25 mouse cellular contexts compared by ENCODE assay signal in the genomic region with DNA sequence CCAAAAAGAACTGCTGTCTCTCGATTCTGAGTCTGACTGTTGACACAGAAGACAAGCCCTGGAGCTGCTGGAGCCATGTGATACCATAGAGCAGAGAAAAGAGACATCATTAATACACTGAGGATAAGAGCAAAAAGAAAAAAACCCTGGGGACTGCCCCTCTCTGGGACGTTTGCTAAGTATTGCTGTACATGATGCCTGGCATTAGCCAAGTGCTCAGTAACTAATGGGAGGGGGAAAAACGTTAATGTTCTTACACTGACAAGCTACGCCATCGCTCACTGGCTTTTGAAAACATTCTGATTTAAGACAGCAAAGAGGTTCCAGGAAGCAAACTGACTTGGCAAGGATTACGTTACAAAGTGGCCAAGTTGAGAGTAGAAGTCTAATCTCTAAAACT. TPM values are rescaled to one million over a fixed set of nuclear protein-coding genes. Genes with fewer than 3 reads are reported as not detected.
DNase-seq lines count a peak whose midpoint lies in the region; ATAC-seq and TF ChIP-seq lines count a peak whose summit lies in the region.
"Had no signal": no experiment of that assay in that cellular context is flagged by ENCODE, and none has a peak within 500 bp of the region (broad histone marks: within the 10 kb centered on the region; RNA-seq: fewer than 3 reads in every experiment).

No protein-coding gene starts in this region.

- no peak for TF ChIP-seq POLR2A in embryonic fibroblast, embryonic 13.5 days (IDR thresholded peaks at IDR 0.05; ENCODE audit: low read depth, low read length)
- TF ChIP-seq POLR2A in kidney, adult 2 months (IDR thresholded peaks at IDR 0.05; ENCODE audit: low read depth, low read length): no peak

- H3K4me1 ChIP-seq in intestine, embryonic 14.5 days (replicated peaks; ENCODE audit: control insufficient read depth, insufficient read depth, low read length): no peaks in the 10 kb centered on the region
- H3K4me1 ChIP-seq in intestine, embryonic 15.5 days (replicated peaks): no peaks in the 10 kb centered on the region
- peaks cover 8% of the 10 kb centered on the region for H3K4me1 ChIP-seq in embryonic fibroblast, embryonic 13.5 days (ENCODE audit: control insufficient read depth, insufficient read depth, low read length)
- no peaks in the 10 kb centered on the region for H3K4me1 ChIP-seq in kidney, adult 2 months (ENCODE audit: control insufficient read depth, insufficient read depth, low read length)
- H3K4me1 ChIP-seq: embryonic facial prominence, embryonic 12.5 days; embryonic facial prominence, embryonic 15.5 days; forebrain, embryonic 10.5 days; forebrain, embryonic 13.5 days; hindbrain, embryonic 10.5 days; hindbrain, embryonic 13.5 days had no signal

- in situ Hi-C loops in Patski (cut with MboI; ENCODE audit: low pct_unique_long_range_greater_than_20kb): no loop called here

- no peaks in the 10 kb centered on the region for H3K27me3 ChIP-seq in intestine, embryonic 14.5 days (replicated peaks; ENCODE audit: control insufficient read depth, insufficient read depth, low read length)
- H3K27me3 ChIP-seq in intestine, embryonic 15.5 days (replicated peaks): no peaks in the 10 kb centered on the region
- H3K27me3 ChIP-seq in Patski: no peaks in the 10 kb centered on the region
- no peaks in the 10 kb centered on the region for H3K27me3 ChIP-seq in kidney, adult 2 months (replicated peaks; ENCODE audit: control insufficient read depth, insufficient read depth, low read length)
- H3K27me3 ChIP-seq: embryonic facial prominence, embryonic 12.5 days; embryonic facial prominence, embryonic 15.5 days; hindbrain, embryonic 13.5 days had no signal

- WGBS in intestine, embryonic 14.5 days: 67% methylated on average over 6 of the region's 6 CpGs
- WGBS in intestine, embryonic 15.5 days: 72% methylated on average over 6 of the region's 6 CpGs
- 61% methylated on average over 6 of the region's 6 CpGs for WGBS in kidney, adult 2 months

- no peak overlapping the region for H3K9ac ChIP-seq in intestine, embryonic 14.5 days (ENCODE audit: low read length)
- H3K9ac ChIP-seq in intestine, embryonic 15.5 days: no peak overlapping the region
- H3K9ac ChIP-seq: embryonic facial prominence, embryonic 12.5 days; embryonic facial prominence, embryonic 15.5 days; forebrain, embryonic 13.5 days; hindbrain, embryonic 13.5 days had no signal

- ATAC-seq in intestine, embryonic 14.5 days (replicated peaks; ENCODE audit: low FRiP score, low TSS enrichment, low read depth): no peak
- no peak for ATAC-seq in intestine, embryonic 15.5 days
- peak; percentile 24 for ATAC-seq in Patski
- no peak for ATAC-seq in erythroblast, adult 5-6 weeks (replicated peaks; ENCODE audit: low FRiP score, poor library complexity, severe bottlenecking)
- ATAC-seq: CD4-positive, CD25-positive, alpha-beta regulatory T cell, adult 4 months; forebrain, embryonic 13.5 days; forebrain, embryonic 16.5 days; hindbrain, embryonic 16.5 days; intestine, postnatal 0 days had no signal

- no peak overlapping the region for H3K4me3 ChIP-seq in intestine, embryonic 14.5 days (ENCODE audit: low read depth, low read length)
- no peak overlapping the region for H3K4me3 ChIP-seq in intestine, embryonic 15.5 days (replicated peaks)
- H3K4me3 ChIP-seq in embryonic fibroblast, embryonic 13.5 days (ENCODE audit: insufficient read depth, low read length): no peak overlapping the region
- H3K4me3 ChIP-seq in kidney, adult 2 months (ENCODE audit: insufficient read depth, low read depth, low read length): no peak overlapping the region
- H3K4me3 ChIP-seq: embryonic facial prominence, embryonic 12.5 days; embryonic facial prominence, embryonic 15.5 days; forebrain, embryonic 10.5 days; forebrain, embryonic 13.5 days; hindbrain, embryonic 10.5 days; hindbrain, embryonic 13.5 days had no signal

- no peaks in the 10 kb centered on the region for H3K36me3 ChIP-seq in intestine, embryonic 14.5 days (ENCODE audit: control insufficient read depth, insufficient read depth, low read length)
- no peaks in the 10 kb centered on the region for H3K36me3 ChIP-seq in intestine, embryonic 15.5 days
- no peaks in the 10 kb centered on the region for H3K36me3 ChIP-seq in kidney, adult 2 months (ENCODE audit: control insufficient read depth, insufficient read depth, low read length)
- H3K36me3 ChIP-seq: embryonic facial prominence, embryonic 12.5 days; embryonic facial prominence, embryonic 15.5 days; forebrain, embryonic 10.5 days; hindbrain, embryonic 10.5 days had no signal

- H3K4me2 ChIP-seq in intestine, embryonic 14.5 days (ENCODE audit: low read length): no peak overlapping the region
- no peak overlapping the region for H3K4me2 ChIP-seq in intestine, embryonic 15.5 days (replicated peaks)
- H3K4me2 ChIP-seq: embryonic facial prominence, embryonic 12.5 days; embryonic facial prominence, embryonic 15.5 days; forebrain, embryonic 13.5 days; heart, embryonic 11.5 days; hindbrain, embryonic 13.5 days had no signal

- H3K27ac ChIP-seq in intestine, embryonic 14.5 days (ENCODE audit: low read depth): no peak overlapping the region
- no peak overlapping the region for H3K27ac ChIP-seq in intestine, embryonic 15.5 days
- peak overlapping the region; percentile 55; the same call in 1 of the 2 replicates for H3K27ac ChIP-seq in embryonic fibroblast, embryonic 13.5 days (ENCODE audit: insufficient read depth, low read length)
- no peak overlapping the region for H3K27ac ChIP-seq in kidney, adult 2 months (ENCODE audit: insufficient read depth, low read depth, low read length)
- H3K27ac ChIP-seq: embryonic facial prominence, embryonic 12.5 days; embryonic facial prominence, embryonic 15.5 days; forebrain, embryonic 10.5 days; forebrain, embryonic 13.5 days; hindbrain, embryonic 10.5 days; hindbrain, embryonic 13.5 days had no signal

- CTCF ChIA-PET in Patski (lab: Charles Lee): interaction anchor here (0.9 to 2.4 kb wide), 3 partner anchors 9 to 11 kb away, joined by 3 to 8 read pairs (median 4); no protein-coding TSS in a partner anchor

- H3K9me3 ChIP-seq in intestine, embryonic 14.5 days (ENCODE audit: control insufficient read depth, low read length): no peaks in the 10 kb centered on the region
- no peaks in the 10 kb centered on the region for H3K9me3 ChIP-seq in intestine, embryonic 15.5 days
- H3K9me3 ChIP-seq: embryonic facial prominence, embryonic 12.5 days; embryonic facial prominence, embryonic 15.5 days; forebrain, embryonic 10.5 days; forebrain, embryonic 13.5 days; hindbrain, embryonic 10.5 days; hindbrain, embryonic 13.5 days had no signal

- DNase-seq in intestine, embryonic 14.5 days (ENCODE audit: low spot score): peak; percentile 24
- DNase-seq in Patski (ENCODE audit: low read depth, low spot score): no peak
- no peak for DNase-seq in kidney, adult 2 months
- DNase-seq: adrenal gland, postnatal 10 days; adrenal gland, postnatal 36 days; cerebellum, adult 11 months; cerebellum, adult 2 months; cerebellum, adult 9-11 months; cerebellum, postnatal 25 days; gastrocnemius, postnatal 25 days; heart, postnatal 36 days had no signal

- no peak for TF ChIP-seq CTCF in Patski (IDR thresholded peaks at IDR 0.05)
- TF ChIP-seq CTCF in embryonic fibroblast, embryonic 13.5 days (IDR thresholded peaks at IDR 0.05; ENCODE audit: borderline replicate concordance, insufficient read depth, low read length): no peak
- TF ChIP-seq CTCF in kidney, adult 2 months (conservative IDR thresholded peaks at IDR 0.05; ENCODE audit: insufficient read depth, insufficient read length, low read depth, low read length): no peak

- POLR2A ChIA-PET in Patski (lab: Charles Lee): no interaction called here

RNA-seq across cellular contexts. Expression of gene Plekhm3, which starts 26.5 kb away (rescaled TPM):
- 8.2 and 8.3 TPM in 2 replicates for polyA plus RNA-seq in intestine, embryonic 14.5 days (2014; fragmentation: Nextera tagmentation; extraction: Ambion mirVana)
- polyA plus RNA-seq in intestine, embryonic 15.5 days (2015; fragmentation: Nextera tagmentation; extraction: Ambion mirVana): 4.7 and 5.9 TPM in 2 replicates
- polyA plus RNA-seq in Patski (2021): 10.2 TPM
- 6.5 and 8.2 TPM in 2 replicates for polyA plus RNA-seq in embryonic fibroblast, embryonic 13.5 days (2011; ENCODE audit: insufficient read length, low read depth, missing spikeins)
- total RNA-seq in erythroblast, adult 5-6 weeks (2015; ENCODE audit: low replicate concordance): 6.5 and 7.5 TPM in 2 replicates
- 3.7 and 7.4 TPM in 2 replicates for total RNA-seq in erythroblast, adult 5-6 weeks (2017; ENCODE audit: low replicate concordance)
- 3.3 and 3.7 TPM in 2 replicates for polyA plus RNA-seq in kidney, adult 2 months (2012; rRNA removed)
